Comparison of ENCODE assay signal across 9 mouse cellular contexts in the genomic region with DNA sequence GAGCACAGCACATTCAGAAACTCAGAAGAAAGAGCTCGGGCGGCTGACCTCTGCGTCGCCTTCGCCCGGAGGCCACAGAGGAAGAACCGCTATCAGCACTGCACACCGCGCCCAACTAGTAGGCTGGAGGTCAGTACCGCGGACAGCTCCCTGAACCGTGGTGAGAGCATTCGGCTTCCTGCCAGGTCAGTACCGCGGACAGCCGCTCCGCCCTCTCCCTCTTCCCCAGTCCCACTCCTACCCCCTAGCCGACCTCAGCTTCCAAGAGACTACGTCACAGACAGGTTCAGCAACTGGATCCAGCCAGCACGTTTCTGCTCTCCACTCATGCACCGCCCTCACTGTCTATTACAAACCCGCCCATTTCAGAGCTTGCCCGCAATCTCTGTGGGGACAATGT. TPM values are rescaled to one million over a fixed set of nuclear protein-coding genes. Genes with fewer than 3 reads are reported as not detected.
DNase-seq lines count a peak whose midpoint lies in the region; ATAC-seq and TF ChIP-seq lines count a peak whose summit lies in the region.
"Had no signal": no experiment of that assay in that cellular context is flagged by ENCODE, and none has a peak within 500 bp of the region (broad histone marks: within the 10 kb centered on the region; RNA-seq: fewer than 3 reads in every experiment).

No protein-coding gene starts in this region.

- peaks cover 54% of the 10 kb centered on the region for H3K27me3 ChIP-seq in kidney, postnatal 0 days (ENCODE audit: insufficient read depth, low read length)
- peaks cover 76% of the 10 kb centered on the region for H3K27me3 ChIP-seq in liver, embryonic 11.5 days (replicated peaks; ENCODE audit: control insufficient read depth, insufficient read depth, low read length)

- H3K36me3 ChIP-seq in kidney, postnatal 0 days (ENCODE audit: insufficient read depth, low read length) = no peaks in the 10 kb centered on the region
- H3K36me3 ChIP-seq in liver, embryonic 11.5 days (ENCODE audit: control insufficient read depth, insufficient read depth, low read length) = no peaks in the 10 kb centered on the region

- TF ChIP-seq CTCF in kidney, postnatal 0 days (IDR thresholded peaks at IDR 0.05; ENCODE audit: low read depth) = peak; percentile 24

- H3K9ac ChIP-seq in kidney, postnatal 0 days (ENCODE audit: low read depth, low read length) = no peak overlapping the region
- H3K9ac ChIP-seq in liver, embryonic 11.5 days (ENCODE audit: low read depth, low read length) = no peak overlapping the region

- no peak overlapping the region for H3K27ac ChIP-seq in kidney, postnatal 0 days
- no peak overlapping the region for H3K27ac ChIP-seq in liver, embryonic 11.5 days (ENCODE audit: low read depth, low read length)

- no peak overlapping the region for H3K4me3 ChIP-seq in kidney, postnatal 0 days (replicated peaks; ENCODE audit: low read depth, low read length)
- no peak overlapping the region for H3K4me3 ChIP-seq in liver, embryonic 11.5 days (ENCODE audit: low read depth, low read length)

- no peaks in the 10 kb centered on the region for H3K9me3 ChIP-seq in kidney, postnatal 0 days (replicated peaks; ENCODE audit: low read length)
- H3K9me3 ChIP-seq in liver, embryonic 11.5 days (ENCODE audit: control insufficient read depth, low read length) = no peaks in the 10 kb centered on the region

- WGBS in kidney, postnatal 0 days = 1% methylated on average over 23 of the region's 23 CpGs
- WGBS in liver, embryonic 11.5 days = 3% methylated on average over 23 of the region's 23 CpGs

- no peak for ATAC-seq in monocyte, adult 5-6 weeks (replicated peaks; ENCODE audit: insufficient number of reproducible peaks, low FRiP score, low TSS enrichment, poor library complexity, severe bottlenecking)
- peak; percentile 90 for ATAC-seq in kidney, postnatal 0 days (replicated peaks; ENCODE audit: low FRiP score, low read depth)
- peak; percentile 78 for ATAC-seq in liver, embryonic 11.5 days (replicated peaks; ENCODE audit: low FRiP score)
- ATAC-seq in neutrophil, adult 5-6 weeks (ENCODE audit: extremely low read depth, insufficient number of reproducible peaks, low FRiP score, poor library complexity, severe bottlenecking) = 0 out of 2 replicates have a peak, but pooled peaks have one; percentile 14

- peak; percentile 55 to 67 for DNase-seq in monocyte, adult 2 months (ENCODE audit: low read depth in 1 of 2, low spot score in 2 of 2)
- DNase-seq in embryo, embryonic 10.5 days (ENCODE audit: low spot score) = peak; percentile 96
- peak; percentile 68 for DNase-seq in heart, adult 8-10 months (ENCODE audit: low spot score)
- DNase-seq in kidney, postnatal 0 days (ENCODE audit: low spot score) = peak; percentile 95
- DNase-seq in liver, embryonic 11.5 days (ENCODE audit: low spot score) = peak; percentile 88
- DNase-seq in thymus, postnatal 25 days = peak; percentile 82

- H3K4me2 ChIP-seq in kidney, postnatal 0 days (ENCODE audit: low read length) = no peak overlapping the region
- no peak overlapping the region for H3K4me2 ChIP-seq in liver, embryonic 11.5 days

- peaks cover 3% of the 10 kb centered on the region; the same call in 1 of the 2 replicates for H3K4me1 ChIP-seq in kidney, postnatal 0 days (replicated peaks; ENCODE audit: insufficient read depth, low read length)
- H3K4me1 ChIP-seq in liver, embryonic 11.5 days (replicated peaks; ENCODE audit: control insufficient read depth, insufficient read depth, low read length) = peaks cover 5% of the 10 kb centered on the region; the same call in 1 of the 2 replicates

RNA-seq across cellular contexts. Expression of a gene that starts 4.4 kb away (rescaled TPM):
- not detected in 3 replicates for total RNA-seq in monocyte, adult 5-6 weeks (2017)
- total RNA-seq in heart, adult 8-10 months (2022) = not detected
- polyA plus RNA-seq in kidney, postnatal 0 days (2015; fragmentation: Nextera tagmentation; extraction: Ambion mirVana) = not detected in 2 replicates
- not detected in 2 replicates for polyA plus RNA-seq in liver, embryonic 11.5 days (2014; fragmentation: Nextera tagmentation; extraction: Ambion mirVana)
- total RNA-seq in neutrophil, adult 5-6 weeks (2017) = not detected in 2 replicates
- polyA plus RNA-seq: frontal cortex, adult 2 months had no signal

RNA-seq across cellular contexts. Expression of a gene that starts 59.9 kb away (rescaled TPM):
- total RNA-seq in monocyte, adult 5-6 weeks (2017) = 13.1 to 21.7 TPM (median 14.7 TPM) in 3 replicates
- total RNA-seq in heart, adult 8-10 months (2022) = 1 to 10 TPM; 2.6 to 4.6 (median 3.8) TPM
- 7.7 and 7.8 TPM in 2 replicates for polyA plus RNA-seq in kidney, postnatal 0 days (2015; fragmentation: Nextera tagmentation; extraction: Ambion mirVana)
- 4.9 and 5.6 TPM in 2 replicates for polyA plus RNA-seq in liver, embryonic 11.5 days (2014; fragmentation: Nextera tagmentation; extraction: Ambion mirVana)
- 20.5 and 21.1 TPM in 2 replicates for total RNA-seq in neutrophil, adult 5-6 weeks (2017)
